Mouse (Mus musculus): ENCODE data around the gene Man2b1. TPM values are rescaled to one million over a fixed set of nuclear protein-coding genes. Genes with fewer than 3 reads are reported as not detected.

Gene Man2b1
- polyA plus RNA-seq, 1 experiment, result 35.7 TPM

- no peak for DNase-seq
- Histone ChIP-seq H3K27me3 (ENCODE audit: control insufficient read depth, insufficient read depth, low read length) (no peaks in the 10 kb centered on the region), H3K4me3 (replicated peaks; ENCODE audit: insufficient read depth, low read depth, low read length) (no peak overlapping the region), H3K4me1 (ENCODE audit: control insufficient read depth, insufficient read depth, low read length) (0 out of 2 replicates have a peak, but pooled peaks cover 6% of the 10 kb centered on the region), H3K27ac (ENCODE audit: insufficient read depth, low read length) (no peak overlapping the region)
- TF ChIP-seq POLR2A (IDR thresholded peaks at IDR 0.05; ENCODE audit: borderline replicate concordance, insufficient read depth, low read length) (no peak), CTCF (IDR thresholded peaks at IDR 0.05; ENCODE audit: borderline replicate concordance, insufficient read depth, low read depth, low read length) (no peak)
- WGBS, result 97% methylated on average over 2 of the region's 2 CpGs
Measured at GRCm38 (mm10) chr8:85067155-85067554, 15.9 kb upstream of the Man2b1 start.

GRCm38 (mm10) chr8:85067982-85068381, 15.1 kb upstream of the Man2b1 start, which contains the start of gene Gm5741:
TSS of gene Gm5741 (minus strand) at chr8:85067982.
- no peak within 1 kb of the TSS for H3K4me3 ChIP-seq (replicated peaks; ENCODE audit: insufficient read depth, low read depth, low read length)
- H3K27me3 ChIP-seq (ENCODE audit: control insufficient read depth, insufficient read depth, low read length), result no peaks in the 10 kb centered on the region
- peaks cover 8% of the 10 kb centered on the region; the same call in 1 of the 2 replicates for H3K4me1 ChIP-seq (ENCODE audit: control insufficient read depth, insufficient read depth, low read length)
- no peak for DNase-seq
- H3K27ac ChIP-seq (ENCODE audit: insufficient read depth, low read length), result no peak within 1 kb of the TSS
- TF ChIP-seq POLR2A (IDR thresholded peaks at IDR 0.05; ENCODE audit: borderline replicate concordance, insufficient read depth, low read length), result no peak
- no peak for TF ChIP-seq CTCF (IDR thresholded peaks at IDR 0.05; ENCODE audit: borderline replicate concordance, insufficient read depth, low read depth, low read length)

- Histone ChIP-seq H3K27me3 (ENCODE audit: control insufficient read depth, insufficient read depth, low read length) (no peaks in the 10 kb centered on the region), H3K4me3 (replicated peaks; ENCODE audit: insufficient read depth, low read depth, low read length) (no peak overlapping the region), H3K27ac (ENCODE audit: insufficient read depth, low read length) (peak overlapping the region; percentile 14; the same call in 1 of the 2 replicates), H3K4me1 (ENCODE audit: control insufficient read depth, insufficient read depth, low read length) (peaks cover 14% of the 10 kb centered on the region)
- TF ChIP-seq POLR2A (IDR thresholded peaks at IDR 0.05; ENCODE audit: borderline replicate concordance, insufficient read depth, low read length) (no peak), CTCF (IDR thresholded peaks at IDR 0.05; ENCODE audit: borderline replicate concordance, insufficient read depth, low read depth, low read length) (no peak)
- 81% methylated on average over 5 of the region's 5 CpGs for WGBS
- no peak for DNase-seq
Measured at GRCm38 (mm10) chr8:85071041-85071440, 12.0 kb upstream of the Man2b1 start.

- peak within 1 kb of the TSS; percentile 67 for H3K4me3 ChIP-seq (replicated peaks; ENCODE audit: insufficient read depth, low read depth, low read length)
- WGBS, result under 1% methylated on average over 68 of the region's 68 CpGs
- peak within 1 kb of the TSS; percentile 48 for H3K27ac ChIP-seq (ENCODE audit: insufficient read depth, low read length)
- H3K4me1 ChIP-seq (ENCODE audit: control insufficient read depth, insufficient read depth, low read length), result peaks cover 14% of the 10 kb centered on the region
- DNase-seq, result peak; percentile 90 to 92
- peak; percentile 69; the same call in 1 of the 2 replicates for TF ChIP-seq POLR2A (IDR thresholded peaks at IDR 0.05; ENCODE audit: borderline replicate concordance, insufficient read depth, low read length)
- TF ChIP-seq CTCF (IDR thresholded peaks at IDR 0.05; ENCODE audit: borderline replicate concordance, insufficient read depth, low read depth, low read length), result no peak
- H3K27me3 ChIP-seq (ENCODE audit: control insufficient read depth, insufficient read depth, low read length), result no peaks in the 10 kb centered on the region
Measured at GRCm38 (mm10) chr8:85071514-85072281, 11.4 kb upstream of the Man2b1 start, which contains the start of gene Dhps. TSS of gene Dhps (plus strand) at chr8:85071757.

- WGBS, result 27% methylated on average over 9 of the region's 9 CpGs
- peak overlapping the region; percentile 67 for H3K4me3 ChIP-seq (replicated peaks; ENCODE audit: insufficient read depth, low read depth, low read length)
- H3K27ac ChIP-seq (ENCODE audit: insufficient read depth, low read length), result no peak overlapping the region
- TF ChIP-seq POLR2A (IDR thresholded peaks at IDR 0.05; ENCODE audit: borderline replicate concordance, insufficient read depth, low read length) (no peak), CTCF (IDR thresholded peaks at IDR 0.05; ENCODE audit: borderline replicate concordance, insufficient read depth, low read depth, low read length) (no peak)
- no peak for DNase-seq
- H3K27me3 ChIP-seq (ENCODE audit: control insufficient read depth, insufficient read depth, low read length), result no peaks in the 10 kb centered on the region
- peaks cover 14% of the 10 kb centered on the region for H3K4me1 ChIP-seq (ENCODE audit: control insufficient read depth, insufficient read depth, low read length)
Measured at GRCm38 (mm10) chr8:85072364-85072929, 10.6 kb upstream of the Man2b1 start.

GRCm38 (mm10) chr8:85073041-85073612, 9.9 kb upstream of the Man2b1 start:
- Histone ChIP-seq H3K4me3 (replicated peaks; ENCODE audit: insufficient read depth, low read depth, low read length) (no peak overlapping the region), H3K27me3 (ENCODE audit: control insufficient read depth, insufficient read depth, low read length) (no peaks in the 10 kb centered on the region), H3K4me1 (ENCODE audit: control insufficient read depth, insufficient read depth, low read length) (peaks cover 11% of the 10 kb centered on the region), H3K27ac (ENCODE audit: insufficient read depth, low read length) (no peak overlapping the region)
- WGBS, result 82% methylated on average over 15 of the region's 15 CpGs
- TF ChIP-seq CTCF (IDR thresholded peaks at IDR 0.05; ENCODE audit: borderline replicate concordance, insufficient read depth, low read depth, low read length), result no peak
- TF ChIP-seq POLR2A (IDR thresholded peaks at IDR 0.05; ENCODE audit: borderline replicate concordance, insufficient read depth, low read length), result no peak
- no peak for DNase-seq

- TF ChIP-seq POLR2A (IDR thresholded peaks at IDR 0.05; ENCODE audit: borderline replicate concordance, insufficient read depth, low read length) (no peak), CTCF (IDR thresholded peaks at IDR 0.05; ENCODE audit: borderline replicate concordance, insufficient read depth, low read depth, low read length) (no peak)
- WGBS, result 82% methylated on average over 10 of the region's 10 CpGs
- H3K27ac ChIP-seq (ENCODE audit: insufficient read depth, low read length), result no peak overlapping the region
Measured at GRCm38 (mm10) chr8:85074167-85074566, 8.9 kb upstream of the Man2b1 start.

More at GRCm38 (mm10) chr8:85074167-85074566, 8.9 kb upstream of the Man2b1 start:
- no peak overlapping the region for H3K4me3 ChIP-seq (replicated peaks; ENCODE audit: insufficient read depth, low read depth, low read length)
- no peaks in the 10 kb centered on the region for H3K27me3 ChIP-seq (ENCODE audit: control insufficient read depth, insufficient read depth, low read length)
- peaks cover 8% of the 10 kb centered on the region for H3K4me1 ChIP-seq (ENCODE audit: control insufficient read depth, insufficient read depth, low read length)
- no peak for DNase-seq

Data from cerebellum, adult 2 months (tissue).